Mouse (Mus musculus) heart, embryonic 11.5 days (tissue): ENCODE measurements around the gene Elovl3. TPM values are rescaled to one million over a fixed set of nuclear protein-coding genes. Genes with fewer than 3 reads are reported as not detected.
"Not testable (repeated sequence)": the region's sequence is repeated elsewhere in the genome, so short reads cannot be mapped to it uniquely, and the experiment has no call there.

Experiments used
- ATAC-seq: fragments of 200-750 bp; cut with Nextera tagmentation; replicated peaks from 2 replicates; pipeline ENCODE4 v1.8.0; 2017; ENCODE audit warnings: moderate library complexity; ENCODE audit not compliant: insufficient number of reproducible peaks, low FRiP score, low TSS enrichment
- H3K27ac ChIP-seq: fragments of 300-500 bp; sonication (generic); 2 replicates; pipeline ENCODE4 v1.5.1; 2014; ENCODE audit warnings: mild to moderate bottlenecking, low read depth, low read length
- H3K27me3 ChIP-seq: fragments of 300-500 bp; sonication (generic); 2 replicates; pipeline ENCODE4 v1.6.1; 2014; ENCODE audit warnings: mild to moderate bottlenecking, low read length, mixed read lengths; ENCODE audit not compliant: control insufficient read depth, insufficient read depth
- H3K36me3 ChIP-seq: fragments of 300-500 bp; sonication (generic); 2 replicates; pipeline ENCODE4 v1.6.1; 2014; ENCODE audit warnings: mild to moderate bottlenecking, low read length, moderate library complexity, mixed read lengths; ENCODE audit not compliant: control insufficient read depth, insufficient read depth
- H3K4me1 ChIP-seq: fragments of 300-500 bp; sonication (generic); 2 replicates; pipeline ENCODE4 v1.6.1; 2014; ENCODE audit warnings: low read length; ENCODE audit not compliant: control insufficient read depth, insufficient read depth
- H3K4me2 ChIP-seq: fragments of 300-500 bp; sonication (generic); 2 replicates; pipeline ENCODE4 v1.6.1; 2014; ENCODE audit warnings: mild to moderate bottlenecking, moderate library complexity
- H3K4me3 ChIP-seq: fragments of 300-500 bp; sonication (generic); 2 replicates; pipeline ENCODE4 v1.5.1; 2014; ENCODE audit warnings: low read depth, low read length
- H3K9ac ChIP-seq: fragments of 300-500 bp; sonication (generic); 2 replicates; pipeline ENCODE4 v1.6.1; 2014; ENCODE audit warnings: mild to moderate bottlenecking, low read depth, low read length, moderate library complexity
- H3K9me3 ChIP-seq: fragments of 300-500 bp; sonication (generic); replicated peaks from 2 replicates; pipeline ENCODE4 v1.6.1; 2016; ENCODE audit warnings: low read length; ENCODE audit not compliant: control insufficient read depth
- WGBS: fragments of 180-500 bp; shearing (Covaris S2); extraction: QIAGEN DNeasy Blood & Tissue Kit; methylation state at CpG from one replicate; pipeline ENCODE4 v1.1.7; 2014; ENCODE audit not compliant: insufficient replicate concordance; 5-methylcytosine and 5-hydroxymethylcytosine counted together
- polyA plus RNA-seq: library from polyadenylated mRNA; unstranded; fragments of >200 nt; fragmentation: Nextera tagmentation; extraction: Ambion mirVana; gene quantifications from 2 replicates; pipeline ENCODE4 v1.2.1, GENCODE M21; 2014

The Elovl3 gene
- polyA plus RNA-seq, 1 experiment from 2014 or later: not detected

DNA sequence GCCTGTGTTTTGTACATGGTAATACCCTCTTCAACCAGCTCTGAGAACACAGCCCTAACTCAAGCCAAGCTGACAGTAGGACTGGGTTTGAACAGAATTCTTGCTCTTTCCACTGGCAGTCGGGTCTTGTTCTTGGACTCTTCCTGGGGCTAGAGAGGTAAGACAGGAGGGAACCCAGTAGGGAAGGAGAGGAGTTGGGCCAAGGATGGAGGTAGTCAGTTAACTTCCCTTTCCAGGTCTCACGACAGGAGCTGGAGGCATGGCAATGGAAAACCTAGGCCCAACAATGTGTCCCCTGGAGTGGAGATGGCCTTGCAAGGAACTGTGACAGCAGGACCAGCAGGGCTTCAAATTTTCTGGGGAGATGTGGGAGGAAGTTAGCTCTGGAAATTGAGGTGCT lies 8.6 kb downstream of the Elovl3 start:
- no peak overlapping the region for H3K27ac ChIP-seq
- H3K36me3 ChIP-seq: no peaks in the 10 kb centered on the region
- H3K9ac ChIP-seq: no peak overlapping the region
- peak overlapping the region; percentile 44; the same call in 1 of the 2 replicates for H3K4me2 ChIP-seq
- H3K27me3 ChIP-seq: peaks cover 67% of the 10 kb centered on the region
- 60% methylated on average over 2 of the region's 2 CpGs for WGBS
- no peaks in the 10 kb centered on the region for H3K9me3 ChIP-seq
- no peak overlapping the region for H3K4me3 ChIP-seq
- ATAC-seq: no peak
- peaks cover 34% of the 10 kb centered on the region for H3K4me1 ChIP-seq

DNA sequence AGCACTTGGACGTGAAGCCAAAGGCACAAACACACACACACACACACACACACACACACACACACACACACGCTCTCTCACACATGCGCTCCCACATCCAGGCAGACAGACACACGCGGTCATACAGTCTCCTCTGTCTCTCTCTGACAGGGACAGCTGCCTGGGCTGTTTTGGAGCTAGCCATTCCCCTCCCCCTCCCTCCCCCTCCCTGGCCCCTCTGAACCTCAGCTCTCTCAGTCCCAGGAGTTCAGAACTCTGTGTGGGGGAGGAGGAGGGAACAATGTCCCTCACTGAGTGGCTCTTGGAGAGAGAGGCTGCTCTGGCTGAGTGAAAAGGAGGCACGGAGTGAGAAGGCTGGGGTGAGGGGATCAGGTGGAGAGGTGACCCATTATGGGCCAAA lies 9.4 kb downstream of the Elovl3 start:
- Histone ChIP-seq H3K9me3 (no peaks in the 10 kb centered on the region), H3K4me2 (peak overlapping the region; percentile 44), H3K4me3 (no peak overlapping the region), H3K36me3 (no peaks in the 10 kb centered on the region), H3K4me1 (peaks cover 29% of the 10 kb centered on the region), H3K9ac (0 out of 2 replicates have a peak overlapping the region, but pooled peaks have one; percentile 10), H3K27me3 (peaks cover 68% of the 10 kb centered on the region), H3K27ac (no peak overlapping the region)
- ATAC-seq: no peak; the same call in 1 of the 2 replicates
- WGBS: 12% methylated on average over 6 of the region's 6 CpGs

DNA sequence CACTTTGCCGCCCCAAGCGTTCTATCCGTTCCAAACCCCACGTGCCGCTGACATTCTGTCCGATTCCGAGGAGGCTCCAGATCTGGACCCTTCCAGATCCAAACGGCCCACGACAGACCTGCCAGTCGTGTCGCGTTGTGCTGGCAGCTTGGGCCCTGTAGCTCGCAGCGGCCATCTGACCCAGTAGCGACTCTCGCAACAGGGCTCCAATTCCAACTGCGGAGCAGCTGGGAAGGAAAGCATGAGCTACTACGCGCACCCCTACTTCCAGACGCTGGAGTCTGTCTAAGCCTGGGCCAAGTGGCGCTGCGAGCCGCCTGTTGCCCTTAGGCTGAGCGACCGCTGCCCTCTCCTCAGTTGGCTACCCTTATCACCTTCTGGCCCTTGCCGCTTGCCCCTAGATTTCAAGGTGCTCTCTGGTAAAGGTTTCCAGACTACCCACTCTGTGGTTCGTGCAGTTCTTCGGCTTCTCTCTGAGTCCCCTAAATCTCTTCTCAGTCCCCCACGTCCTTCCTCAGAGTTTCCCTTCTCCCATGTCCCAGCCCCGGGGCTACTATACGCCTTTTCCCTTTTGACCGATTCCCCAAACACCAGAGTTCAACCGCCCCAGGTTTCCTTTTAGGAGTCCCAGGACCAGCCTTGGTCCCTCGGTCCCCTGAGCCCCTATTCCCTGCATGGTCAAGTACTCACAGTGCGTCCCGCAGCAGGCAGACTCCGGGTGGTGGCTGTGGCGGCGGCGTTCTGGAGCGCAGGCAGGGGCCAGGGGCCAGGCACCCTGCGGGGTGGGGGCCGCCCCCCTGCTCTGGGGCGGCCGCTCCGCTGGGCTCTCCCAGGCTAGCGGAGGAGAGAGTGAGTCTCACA lies 16.0 kb downstream of the Elovl3 start, which contains the start of gene Pitx3:
Pitx3 (minus strand) TSS at position 816 of the 861 bp plus-strand sequence.
- Histone ChIP-seq H3K4me2 (peak within 1 kb of the TSS; percentile 100), H3K4me3 (peak within 1 kb of the TSS; percentile 64), H3K36me3 (no peaks in the 10 kb centered on the region), H3K9me3 (no peaks in the 10 kb centered on the region), H3K4me1 (peaks cover 8% of the 10 kb centered on the region), H3K27me3 (peaks cover 64% of the 10 kb centered on the region), H3K9ac (peak within 1 kb of the TSS; percentile 1; the same call in 1 of the 2 replicates), H3K27ac (no peak within 1 kb of the TSS)
- under 1% methylated on average over 46 of the region's 47 CpGs for WGBS
- no peak for ATAC-seq

DNA sequence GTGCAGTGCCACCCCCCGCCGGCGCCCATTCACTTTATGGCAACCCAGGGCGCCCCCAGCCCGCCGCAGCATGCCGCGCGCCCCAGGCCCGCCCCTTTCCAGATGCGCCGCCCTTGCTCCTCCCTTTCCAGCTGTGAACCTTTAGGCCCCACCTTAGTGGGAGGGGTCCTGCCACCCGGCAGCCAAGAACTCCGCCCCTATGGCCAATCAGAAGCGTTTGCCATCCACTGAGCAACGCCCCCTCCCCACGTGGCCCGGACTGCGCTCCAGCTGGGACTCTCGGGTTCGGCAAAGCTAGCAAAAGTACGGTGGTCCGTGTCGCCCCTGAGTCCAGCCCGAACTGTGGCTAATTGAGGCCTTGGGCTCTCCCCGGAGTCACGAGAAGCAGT lies 16.7 kb downstream of the Elovl3 start:
- Histone ChIP-seq H3K4me1 (peaks cover 10% of the 10 kb centered on the region), H3K9ac (no peak overlapping the region; the same call in 1 of the 2 replicates), H3K27ac (no peak overlapping the region), H3K9me3 (no peaks in the 10 kb centered on the region), H3K27me3 (peaks cover 58% of the 10 kb centered on the region), H3K4me2 (peak overlapping the region; percentile 100), H3K36me3 (no peaks in the 10 kb centered on the region), H3K4me3 (peak overlapping the region; percentile 64)
- WGBS: under 1% methylated on average over 21 of the region's 27 CpGs
- peak; percentile 81 for ATAC-seq

DNA sequence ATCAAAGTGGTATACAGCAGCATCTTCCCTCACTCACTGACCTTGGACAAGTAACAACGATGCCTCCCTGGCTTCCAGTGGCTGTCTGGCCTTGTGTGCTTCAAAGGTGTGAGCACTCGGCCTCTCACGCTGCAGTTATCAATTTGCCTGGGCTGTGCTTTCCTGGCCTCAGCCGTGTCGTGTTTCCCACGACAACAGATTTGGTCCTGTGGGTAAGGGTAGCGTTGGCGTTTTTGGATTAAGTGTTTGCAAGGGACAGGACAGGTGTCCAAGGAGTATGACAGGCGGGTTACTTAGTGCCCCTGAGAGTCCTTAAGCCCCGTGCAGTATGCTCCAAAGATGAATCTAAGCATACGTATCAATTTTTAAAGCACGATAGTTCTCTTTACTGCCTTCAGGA lies 17.4 kb downstream of the Elovl3 start:
- H3K4me3 ChIP-seq: peak overlapping the region; percentile 64
- H3K36me3 ChIP-seq: no peaks in the 10 kb centered on the region
- WGBS: 24% methylated on average over 12 of the region's 12 CpGs
- H3K4me2 ChIP-seq: peak overlapping the region; percentile 100
- no peak for ATAC-seq
- H3K9ac ChIP-seq: no peak overlapping the region
- H3K9me3 ChIP-seq: no peaks in the 10 kb centered on the region
- H3K4me1 ChIP-seq: peaks cover 17% of the 10 kb centered on the region
- H3K27me3 ChIP-seq: peaks cover 52% of the 10 kb centered on the region
- H3K27ac ChIP-seq: no peak overlapping the region

DNA sequence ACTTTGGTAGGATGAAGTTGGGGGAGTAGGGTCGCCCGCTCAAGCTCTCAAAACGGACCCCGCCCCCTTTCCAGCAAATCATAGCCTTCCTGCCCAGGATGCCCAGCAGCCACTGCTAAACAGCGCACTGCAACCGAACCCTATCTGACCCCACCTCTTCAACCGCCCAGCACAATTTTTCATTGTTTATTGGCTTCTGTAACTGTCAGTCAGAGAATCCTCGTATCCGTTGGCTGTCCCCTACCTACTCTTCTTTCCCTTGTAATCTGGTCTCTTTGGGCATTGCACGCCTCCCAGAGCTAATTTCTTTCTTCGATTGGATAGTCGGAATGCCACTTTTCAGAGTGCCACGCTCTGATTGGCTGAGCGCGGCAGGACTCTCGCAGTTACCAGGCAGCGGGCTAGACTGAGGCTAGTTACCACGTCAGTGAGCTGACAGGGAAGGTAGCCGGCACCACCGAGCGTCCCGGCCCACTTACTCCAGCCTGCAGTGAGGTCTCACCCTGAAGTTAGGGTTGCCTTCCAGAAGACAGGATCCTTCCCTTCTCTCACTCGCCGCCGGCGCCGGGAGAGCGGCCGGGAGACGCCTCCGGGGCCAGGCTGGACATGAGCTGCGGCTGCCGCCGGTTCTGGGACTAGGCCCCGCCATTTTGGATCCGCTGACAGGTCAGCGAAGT lies 20.6 kb downstream of the Elovl3 start, which contains the start of gene Gbf1:
Gbf1 (plus strand) TSS at position 383 of the 677 bp plus-strand sequence.
- 0 out of 2 replicates have a peak within 1 kb of the TSS, but pooled peaks have one; percentile 3 for H3K27ac ChIP-seq

DNA sequence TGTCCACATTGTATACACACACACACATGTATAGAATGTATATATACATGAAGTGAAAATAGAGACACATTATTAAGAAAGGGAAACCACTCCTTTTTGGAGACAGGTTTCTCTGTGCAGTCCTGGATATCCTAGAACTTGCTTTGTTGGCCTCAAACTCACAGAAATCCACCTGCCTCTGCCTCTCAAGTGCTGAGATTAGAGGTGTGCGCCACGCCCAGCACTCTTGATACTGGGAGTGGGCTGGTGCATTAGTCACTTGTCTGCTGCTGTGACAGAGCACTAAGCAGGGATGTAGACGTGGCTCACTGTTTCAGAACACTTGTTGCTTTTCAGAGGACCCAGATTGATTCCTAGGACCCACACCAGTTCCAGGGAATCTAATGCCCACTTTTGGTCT lies 34.3 kb downstream of the Elovl3 start:
- no peak overlapping the region for H3K4me2 ChIP-seq
- ATAC-seq: no peak
- H3K4me1 ChIP-seq: no peaks in the 10 kb centered on the region
- peaks cover 23% of the 10 kb centered on the region for H3K36me3 ChIP-seq
- no peaks in the 10 kb centered on the region for H3K9me3 ChIP-seq
- H3K27ac ChIP-seq: no peak overlapping the region
- no peak overlapping the region for H3K9ac ChIP-seq
- no peak overlapping the region for H3K4me3 ChIP-seq
- no peaks in the 10 kb centered on the region for H3K27me3 ChIP-seq
- WGBS: 88% methylated on average over 3 of the region's 3 CpGs

More for the DNA sequence above, 20.6 kb downstream of the Elovl3 start, which contains the start of gene Gbf1:
- Histone ChIP-seq H3K4me1 (peaks cover 18% of the 10 kb centered on the region), H3K4me2 (peak within 1 kb of the TSS; percentile 74), H3K36me3 (no peaks in the 10 kb centered on the region), H3K9ac (peak within 1 kb of the TSS; percentile 75), H3K27me3 (peaks cover 27% of the 10 kb centered on the region), H3K9me3 (no peaks in the 10 kb centered on the region), H3K4me3 (peak within 1 kb of the TSS; percentile 92)
- under 1% methylated on average over 37 of the region's 37 CpGs for WGBS
- ATAC-seq: peak; percentile 92

DNA sequence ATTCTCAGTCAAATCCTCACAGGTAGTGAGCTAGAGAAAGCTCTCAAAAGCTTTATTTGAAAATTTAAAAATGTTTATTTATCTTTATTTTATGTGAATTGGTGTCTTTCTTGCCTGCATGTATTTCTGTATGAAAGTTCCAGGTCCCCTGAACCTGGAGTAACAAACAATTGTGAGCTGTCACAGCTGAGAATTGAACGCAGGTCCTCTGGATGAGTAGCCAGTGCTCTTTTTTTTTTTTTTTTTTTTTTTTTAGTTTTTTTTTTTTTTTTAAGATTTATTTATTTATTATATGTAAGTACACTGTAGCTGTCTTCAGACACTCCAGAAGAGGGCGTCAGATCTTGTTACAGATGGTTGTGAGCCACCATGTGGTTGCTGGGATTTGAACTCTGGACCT lies 35.5 kb downstream of the Elovl3 start:
- not testable (repeated sequence) for H3K27ac ChIP-seq, H3K9me3 ChIP-seq, H3K4me1 ChIP-seq, H3K4me2 ChIP-seq, H3K27me3 ChIP-seq, ATAC-seq, H3K4me3 ChIP-seq, H3K9ac ChIP-seq
- whole genome bisulfite sequencing: 87% methylated on average over 1 of the region's 2 CpGs
- peaks cover 25% of the 10 kb centered on the region for H3K36me3 ChIP-seq
